Mouse (Mus musculus) frontal cortex, postnatal 25 days (tissue): Measurements from ENCODE around the gene Olfr641.

ENCODE experiments used
- DNase-seq, 2 experiments: peaks; one replicate each; pipeline ENCODE4 v3.0.0; 2022; ENCODE audit warnings: low spot score in 2 of 2

The Olfr641 gene

DNA sequence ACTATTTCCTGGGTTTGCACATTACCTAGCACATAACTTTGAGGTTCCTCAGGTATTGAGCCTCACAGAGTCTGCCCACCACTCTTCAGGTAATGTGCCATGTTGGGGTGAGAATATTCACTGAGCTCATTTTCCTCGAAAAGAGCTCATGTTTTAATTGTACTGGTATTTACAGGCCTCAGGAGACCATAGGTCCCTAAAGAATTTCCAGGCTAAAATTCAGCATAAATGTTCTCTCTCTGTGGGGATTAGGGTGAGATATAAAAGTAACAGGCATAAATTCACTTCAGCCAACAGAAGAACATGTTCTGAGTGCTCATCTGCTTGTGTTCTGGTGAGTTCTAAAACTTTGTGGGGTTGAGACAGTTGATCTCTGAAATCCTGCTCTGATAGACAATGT lies at the start of gene Olfr641:
Gene Olfr641 (plus strand): TSS at position 301 of the 400 bp plus-strand sequence.
- DNase-seq: no peak

- no peak for DNase-seq
Observed at GRCm38 (mm10) chr7:103998446-103998845, 36.8 kb upstream of the Olfr641 start, which contains the start of gene Olfr638. Gene Olfr638 (plus strand): TSS chr7:103998746.

DNA sequence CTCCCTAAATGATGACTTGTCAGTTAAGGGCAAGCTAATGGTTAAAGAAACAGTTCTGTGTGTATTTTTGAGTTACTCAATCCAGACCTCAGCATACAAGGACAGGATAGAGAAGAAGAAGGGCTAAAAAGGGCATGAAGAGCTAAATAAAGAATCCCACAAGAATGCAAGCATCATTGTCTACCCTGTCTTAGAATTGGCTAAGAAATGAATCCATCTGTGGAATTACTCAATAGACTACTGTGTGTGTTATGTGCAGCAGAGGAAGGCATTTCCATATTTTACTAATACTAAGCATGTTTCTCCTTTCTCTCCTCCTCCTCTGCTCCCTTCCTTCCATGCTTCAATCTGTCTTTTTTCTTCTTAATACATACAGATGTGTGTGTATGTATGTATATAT lies 36.1 kb upstream of the Olfr641 start:
- DNase-seq: no peak

GRCm38 (mm10) chr7:104017203-104017602 lies 18.0 kb upstream of the Olfr641 start, which contains the start of gene Olfr639:
Gene Olfr639 (minus strand): TSS chr7:104017303.
- no peak for DNase-seq

DNA sequence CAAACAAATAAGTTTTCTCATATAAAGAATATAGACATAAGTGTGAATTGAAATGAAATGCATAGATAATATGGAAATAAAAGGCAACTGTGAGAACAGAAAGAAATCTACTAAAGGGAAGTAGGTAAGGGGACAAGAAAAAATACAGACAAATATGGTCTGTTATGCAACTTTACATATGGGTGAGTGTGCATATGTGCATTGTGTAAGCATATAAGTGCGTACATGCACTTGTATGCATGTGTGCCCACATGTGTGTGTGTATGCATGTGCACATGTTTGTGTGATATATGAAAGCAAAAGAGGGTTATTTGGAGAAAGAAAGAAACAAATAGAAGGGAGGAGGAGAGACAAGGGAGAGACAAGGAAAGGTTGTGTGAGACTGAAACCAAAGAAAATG lies 16.3 kb upstream of the Olfr641 start:
- no peak for DNase-seq

- DNase-seq: no peak
Observed at GRCm38 (mm10) chr7:104021651-104022050, 13.6 kb upstream of the Olfr641 start.

- DNase-seq: no peak
Observed at GRCm38 (mm10) chr7:104025473-104025872, 9.8 kb upstream of the Olfr641 start, which contains the start of gene Olfr640. Gene Olfr640 (minus strand): TSS chr7:104025573.

DNA sequence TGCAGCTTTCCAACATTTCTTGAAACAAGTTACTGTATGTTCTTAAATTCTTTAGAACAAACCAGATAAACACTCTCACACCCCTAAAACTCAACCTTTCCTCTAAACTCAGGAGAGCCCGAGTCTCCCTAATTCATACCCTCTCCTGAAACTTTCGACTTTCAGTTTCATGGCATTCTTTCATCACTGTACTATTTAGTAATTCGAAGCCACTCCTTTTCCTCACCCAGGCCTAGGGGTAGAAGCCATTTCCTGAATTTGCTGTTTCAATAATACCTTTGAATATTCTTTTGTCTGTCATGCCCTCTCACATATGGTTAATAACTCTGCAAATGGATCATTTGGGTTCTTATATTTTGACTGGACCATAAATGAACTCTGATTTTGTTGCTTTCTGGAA lies 8.3 kb upstream of the Olfr641 start:
- no peak for DNase-seq

- no peak for DNase-seq
Observed at GRCm38 (mm10) chr7:104050745-104051144, 15.5 kb downstream of the Olfr641 start.

GRCm38 (mm10) chr7:104052566-104052965 lies 17.3 kb downstream of the Olfr641 start, which contains the start of gene Olfr642:
Gene Olfr642 (minus strand): TSS chr7:104052666.
- no peak for DNase-seq

GRCm38 (mm10) chr7:104059215-104059614 lies 24.0 kb downstream of the Olfr641 start:
- no peak for DNase-seq

GRCm38 (mm10) chr7:104061345-104061744 lies 26.1 kb downstream of the Olfr641 start, which contains the start of gene 4930516K23Rik:
Gene 4930516K23Rik (minus strand): TSS chr7:104061445.
- no peak for DNase-seq

DNA sequence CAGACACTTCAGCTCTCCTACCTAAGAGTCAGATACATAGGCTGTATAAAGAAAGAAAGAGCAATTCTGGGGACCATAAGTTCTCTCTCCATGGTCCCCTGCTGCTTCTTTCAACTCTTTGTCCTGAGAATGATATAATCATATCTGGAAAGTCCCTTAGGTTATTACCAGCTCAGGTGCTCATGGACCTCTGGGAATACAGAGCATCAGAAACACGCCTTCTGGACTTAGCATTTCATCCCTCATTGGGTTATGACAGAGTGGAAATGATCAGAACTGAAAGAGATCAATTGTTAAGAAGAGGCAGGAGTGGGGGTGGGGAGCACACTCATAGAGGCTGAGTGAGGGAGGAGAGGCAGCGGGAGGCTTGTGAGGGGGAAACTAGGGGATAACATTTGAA lies 36.5 kb downstream of the Olfr641 start, which contains the start of gene Olfr644:
Gene Olfr644 (minus strand): TSS at position 101 of the 400 bp plus-strand sequence.
- no peak for DNase-seq

GRCm38 (mm10) chr7:104085365-104085764 lies 50.1 kb downstream of the Olfr641 start, which contains the start of gene Olfr645:
Gene Olfr645 (minus strand): TSS chr7:104085465.
- no peak for DNase-seq
